Mouse (Mus musculus) midbrain, embryonic 14.5 days (tissue): ENCODE data around the gene Wnt3a. TPM values are rescaled to one million over a fixed set of nuclear protein-coding genes. Genes with fewer than 3 reads are reported as not detected.

Source experiments
- ATAC-seq: fragments of 200-750 bp; cut with Nextera tagmentation; 2 replicates; pipeline ENCODE4 v1.8.0; 2017; ENCODE audit warnings: moderate number of reproducible peaks, moderate library complexity; ENCODE audit not compliant: low FRiP score, low TSS enrichment
- DNase-seq: peaks from one replicate; pipeline ENCODE4 v3.0.0-alpha.2; 2015
- H3K27ac ChIP-seq: fragments of 300-500 bp; sonication (generic); replicated peaks from 2 replicates; pipeline ENCODE4 v1.5.1; 2014; ENCODE audit warnings: mild to moderate bottlenecking, low read depth, low read length, moderate library complexity
- H3K27me3 ChIP-seq: fragments of 300-500 bp; sonication (generic); 2 replicates; pipeline ENCODE4 v1.6.1; 2014; ENCODE audit warnings: low read length, control low read depth, mixed read lengths; ENCODE audit not compliant: control insufficient read depth, insufficient read depth
- H3K36me3 ChIP-seq: fragments of 300-500 bp; sonication (generic); 2 replicates; pipeline ENCODE4 v1.6.1; 2014; ENCODE audit warnings: low read length, control low read depth; ENCODE audit not compliant: control insufficient read depth, insufficient read depth
- H3K4me1 ChIP-seq: fragments of 300-500 bp; sonication (generic); 2 replicates; pipeline ENCODE4 v1.6.1; 2014; ENCODE audit warnings: mild to moderate bottlenecking, antibody characterized with exemption, low read length, control low read depth; ENCODE audit not compliant: control insufficient read depth, insufficient read depth
- H3K4me2 ChIP-seq: fragments of 300-500 bp; sonication (generic); 2 replicates; pipeline ENCODE4 v1.6.1; 2014; ENCODE audit warnings: mild to moderate bottlenecking, low read length, moderate library complexity
- H3K4me3 ChIP-seq: fragments of 300-500 bp; sonication (generic); replicated peaks from 2 replicates; pipeline ENCODE4 v1.5.1; 2014; ENCODE audit warnings: low read depth, low read length
- H3K9ac ChIP-seq: fragments of 300-500 bp; sonication (generic); replicated peaks from 2 replicates; pipeline ENCODE4 v1.6.1; 2014; ENCODE audit warnings: mild to moderate bottlenecking, low read length, moderate library complexity
- H3K9me3 ChIP-seq: fragments of 300-500 bp; sonication (generic); 2 replicates; pipeline ENCODE4 v1.6.1; 2016; ENCODE audit warnings: low read length, control low read depth, mixed read lengths; ENCODE audit not compliant: control insufficient read depth
- WGBS: fragments of 180-500 bp; shearing (Covaris S2); extraction: QIAGEN DNeasy Blood & Tissue Kit; methylation state at CpG from one replicate; pipeline ENCODE4 v1.1.7; 2014; 5-methylcytosine and 5-hydroxymethylcytosine counted together
- polyA plus RNA-seq: library from polyadenylated mRNA; unstranded; fragments of >200 nt; fragmentation: Nextera tagmentation; extraction: Ambion mirVana; gene quantifications from 2 replicates; pipeline ENCODE4 v1.2.1, GENCODE M21; 2014

Gene Wnt3a
- polyA plus RNA-seq, 1 experiment from 2014 or later, result 0.46 TPM

- no peak for ATAC-seq
- DNase-seq, result peak; percentile 32
- no peak overlapping the region for H3K4me2 ChIP-seq
- no peaks in the 10 kb centered on the region for H3K4me1 ChIP-seq
- H3K9me3 ChIP-seq, result no peaks in the 10 kb centered on the region
- H3K36me3 ChIP-seq, result no peaks in the 10 kb centered on the region
- WGBS, result 81% methylated on average over 10 of the region's 10 CpGs
- H3K9ac ChIP-seq, result no peak overlapping the region
- no peak overlapping the region for H3K27ac ChIP-seq
- peaks cover 18% of the 10 kb centered on the region for H3K27me3 ChIP-seq
- H3K4me3 ChIP-seq, result no peak overlapping the region
Observed at GRCm38 (mm10) chr11:59282933-59283332, 7.6 kb downstream of the Wnt3a start.

GRCm38 (mm10) chr11:59282111-59282510 is 8.4 kb downstream of the Wnt3a start:
- H3K4me3 ChIP-seq, result no peak overlapping the region
- no peak for DNase-seq
- no peak overlapping the region for H3K4me2 ChIP-seq
- H3K27ac ChIP-seq, result no peak overlapping the region
- H3K9ac ChIP-seq, result no peak overlapping the region
- WGBS, result 85% methylated on average over 5 of the region's 5 CpGs
- no peaks in the 10 kb centered on the region for H3K9me3 ChIP-seq
- no peaks in the 10 kb centered on the region for H3K4me1 ChIP-seq
- no peak for ATAC-seq
- peaks cover 10% of the 10 kb centered on the region for H3K27me3 ChIP-seq
- H3K36me3 ChIP-seq, result no peaks in the 10 kb centered on the region

- no peak for ATAC-seq
- 76% methylated on average over 4 of the region's 4 CpGs for WGBS
- no peak for DNase-seq
Observed at GRCm38 (mm10) chr11:59278047-59278446, 12.5 kb downstream of the Wnt3a start.

GRCm38 (mm10) chr11:59276877-59277276 is 13.7 kb downstream of the Wnt3a start:
- Histone ChIP-seq H3K4me3 (no peak overlapping the region), H3K9ac (no peak overlapping the region), H3K4me2 (no peak overlapping the region), H3K9me3 (no peaks in the 10 kb centered on the region), H3K27me3 (no peaks in the 10 kb centered on the region), H3K36me3 (no peaks in the 10 kb centered on the region), H3K27ac (no peak overlapping the region), H3K4me1 (no peaks in the 10 kb centered on the region)
- ATAC-seq, result no peak
- DNase-seq, result no peak
- WGBS, result 44% methylated on average over 2 of the region's 2 CpGs

More at GRCm38 (mm10) chr11:59278047-59278446, 12.5 kb downstream of the Wnt3a start:
- H3K9ac ChIP-seq, result no peak overlapping the region
- H3K4me3 ChIP-seq, result no peak overlapping the region
- H3K4me1 ChIP-seq, result no peaks in the 10 kb centered on the region
- H3K9me3 ChIP-seq, result no peaks in the 10 kb centered on the region
- no peak overlapping the region for H3K4me2 ChIP-seq
- H3K27ac ChIP-seq, result no peak overlapping the region
- no peaks in the 10 kb centered on the region for H3K36me3 ChIP-seq
- H3K27me3 ChIP-seq, result no peaks in the 10 kb centered on the region

- Histone ChIP-seq H3K4me2 (no peak overlapping the region), H3K4me1 (no peaks in the 10 kb centered on the region), H3K27me3 (no peaks in the 10 kb centered on the region), H3K9ac (no peak overlapping the region), H3K9me3 (no peaks in the 10 kb centered on the region), H3K4me3 (no peak overlapping the region), H3K27ac (no peak overlapping the region), H3K36me3 (no peaks in the 10 kb centered on the region)
- ATAC-seq, result no peak
- WGBS, result 74% methylated on average over 3 of the region's 3 CpGs
- no peak for DNase-seq
Observed at GRCm38 (mm10) chr11:59274184-59274583, 16.4 kb downstream of the Wnt3a start.

GRCm38 (mm10) chr11:59266727-59267126 is 23.8 kb downstream of the Wnt3a start:
- H3K4me1 ChIP-seq, result peaks cover 7% of the 10 kb centered on the region
- no peaks in the 10 kb centered on the region for H3K9me3 ChIP-seq
- DNase-seq (no peak), ATAC-seq (no peak)
- WGBS, result 21% methylated on average over 6 of the region's 6 CpGs
- H3K9ac ChIP-seq, result no peak overlapping the region
- no peak overlapping the region for H3K4me2 ChIP-seq
- H3K27ac ChIP-seq, result no peak overlapping the region
- no peak overlapping the region for H3K4me3 ChIP-seq
- H3K27me3 ChIP-seq, result peaks cover 31% of the 10 kb centered on the region
- H3K36me3 ChIP-seq, result no peaks in the 10 kb centered on the region

GRCm38 (mm10) chr11:59265154-59265813 is 25.3 kb downstream of the Wnt3a start:
- no peaks in the 10 kb centered on the region for H3K9me3 ChIP-seq
- no peak overlapping the region for H3K9ac ChIP-seq
- peaks cover 7% of the 10 kb centered on the region for H3K4me1 ChIP-seq
- H3K36me3 ChIP-seq, result no peaks in the 10 kb centered on the region
- DNase-seq (peak; percentile 3), ATAC-seq (no peak)
- H3K4me3 ChIP-seq, result no peak overlapping the region
- no peak overlapping the region for H3K4me2 ChIP-seq
- peaks cover 45% of the 10 kb centered on the region for H3K27me3 ChIP-seq
- 40% methylated on average over 8 of the region's 8 CpGs for WGBS
- H3K27ac ChIP-seq, result no peak overlapping the region

GRCm38 (mm10) chr11:59264593-59264992 is 26.0 kb downstream of the Wnt3a start:
- Histone ChIP-seq H3K27me3 (peaks cover 46% of the 10 kb centered on the region), H3K9me3 (no peaks in the 10 kb centered on the region), H3K9ac (peak overlapping the region; percentile 73), H3K4me3 (peak overlapping the region; percentile 49), H3K4me1 (peaks cover 7% of the 10 kb centered on the region), H3K36me3 (no peaks in the 10 kb centered on the region), H3K4me2 (peak overlapping the region; percentile 76), H3K27ac (peak overlapping the region; percentile 57; the same call in 1 of the 2 replicates)
- no peak for ATAC-seq
- no peak for DNase-seq
- WGBS, result 2% methylated on average over 8 of the region's 8 CpGs

- 0% methylated on average over 56 of the region's 56 CpGs for WGBS
- H3K4me3 ChIP-seq, result peak overlapping the region; percentile 49
- no peaks in the 10 kb centered on the region for H3K36me3 ChIP-seq
- ATAC-seq (peak; percentile 87), DNase-seq (peak; percentile 87)
- peak overlapping the region; percentile 57 for H3K27ac ChIP-seq
- peak overlapping the region; percentile 76 for H3K4me2 ChIP-seq
- H3K9ac ChIP-seq, result peak overlapping the region; percentile 73
- peaks cover 7% of the 10 kb centered on the region for H3K4me1 ChIP-seq
- no peaks in the 10 kb centered on the region for H3K9me3 ChIP-seq
- H3K27me3 ChIP-seq, result peaks cover 46% of the 10 kb centered on the region
Observed at GRCm38 (mm10) chr11:59263870-59264563, 26.5 kb downstream of the Wnt3a start.
